Mouse (Mus musculus): ENCODE results near the gene Cbl.

- TF ChIP-seq CTCF (conservative IDR thresholded peaks at IDR 0.05; ENCODE audit: insufficient read depth, insufficient read length, low read depth, low read length) (no peak), POLR2A (IDR thresholded peaks at IDR 0.05; ENCODE audit: low read depth, low read length) (no peak)
Measured at GRCm38 (mm10) chr9:44127351-44127801, 106.5 kb downstream of the Cbl start.
